Mouse (Mus musculus): ENCODE results near the gene Ybx2. TPM values are rescaled to one million over a fixed set of nuclear protein-coding genes. Genes with fewer than 3 reads are reported as not detected.
"Not testable (repeated sequence)": the region's sequence is repeated elsewhere in the genome, so short reads cannot be mapped to it uniquely, and the experiment has no call there.

Ybx2 gene
- polyA plus RNA-seq, 1 experiment from 2014 or later = 6.6 TPM

GRCm38 (mm10) chr11:69912716-69913530 is 22.7 kb upstream of the Ybx2 start:
- Histone ChIP-seq H3K4me1 (ENCODE audit: control insufficient read depth, insufficient read depth, low read length) (peaks cover 17% of the 10 kb centered on the region), H3K36me3 (ENCODE audit: control insufficient read depth, insufficient read depth, low read length) (peaks cover 73% of the 10 kb centered on the region), H3K4me3 (ENCODE audit: low read depth, low read length) (peak overlapping the region; percentile 87), H3K9ac (replicated peaks; ENCODE audit: low read depth, low read length) (no peak overlapping the region), H3K9me3 (ENCODE audit: control insufficient read depth, low read depth, low read length) (no peaks in the 10 kb centered on the region), H3K4me2 (replicated peaks; ENCODE audit: low read depth, low read length) (peak overlapping the region; percentile 97), H3K27ac (ENCODE audit: low read length) (no peak overlapping the region), H3K27me3 (ENCODE audit: control insufficient read depth, insufficient read depth, low read length) (no peaks in the 10 kb centered on the region)
- ATAC-seq (ENCODE audit: insufficient number of reproducible peaks, insufficient read depth, low FRiP score, low read depth) = no peak
- WGBS = 76% methylated on average over 15 of the region's 15 CpGs

GRCm38 (mm10) chr11:69913554-69914371 is 21.8 kb upstream of the Ybx2 start, which contains the start of gene Gps2:
TSS of gene Gps2 (plus strand) at chr11:69913888.
- Histone ChIP-seq H3K4me2 (replicated peaks; ENCODE audit: low read depth, low read length) (peak within 1 kb of the TSS; percentile 97), H3K27me3 (ENCODE audit: control insufficient read depth, insufficient read depth, low read length) (no peaks in the 10 kb centered on the region), H3K27ac (ENCODE audit: low read length) (peak within 1 kb of the TSS; percentile 77), H3K4me3 (ENCODE audit: low read depth, low read length) (peak within 1 kb of the TSS; percentile 87), H3K4me1 (ENCODE audit: control insufficient read depth, insufficient read depth, low read length) (peaks cover 17% of the 10 kb centered on the region), H3K36me3 (ENCODE audit: control insufficient read depth, insufficient read depth, low read length) (peaks cover 73% of the 10 kb centered on the region), H3K9me3 (ENCODE audit: control insufficient read depth, low read depth, low read length) (no peaks in the 10 kb centered on the region), H3K9ac (replicated peaks; ENCODE audit: low read depth, low read length) (peak within 1 kb of the TSS; percentile 77)
- WGBS = 2% methylated on average over 61 of the region's 61 CpGs
- peak; percentile 84 for ATAC-seq (ENCODE audit: insufficient number of reproducible peaks, insufficient read depth, low FRiP score, low read depth)

- 2% methylated on average over 17 of the region's 17 CpGs for WGBS
Measured at GRCm38 (mm10) chr11:69914372-69914764, 21.2 kb upstream of the Ybx2 start.

DNA sequence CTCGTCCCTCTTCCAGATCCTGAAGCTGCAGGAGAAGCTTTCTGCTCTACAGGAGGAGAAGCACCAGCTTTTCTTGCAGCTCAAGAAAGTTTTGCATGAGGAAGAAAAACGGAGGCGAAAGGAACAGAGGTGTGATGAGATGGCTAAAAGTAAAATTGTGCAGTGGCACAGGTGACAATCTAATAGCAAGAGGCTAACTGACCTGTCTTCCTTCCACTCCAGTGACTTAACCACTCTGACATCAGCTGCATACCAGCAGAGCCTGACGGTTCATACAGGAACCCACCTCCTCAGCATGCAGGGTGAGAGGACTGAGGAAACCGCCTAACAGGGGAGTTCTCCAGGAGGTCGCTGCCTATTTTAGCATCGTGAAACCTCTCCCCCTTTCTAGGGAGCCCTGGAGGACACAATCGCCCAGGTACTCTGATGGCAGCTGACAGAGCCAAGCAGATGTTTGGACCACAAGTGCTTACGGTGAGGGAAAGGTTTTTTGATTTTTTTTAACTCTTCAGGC is 20.6 kb upstream of the Ybx2 start:
- ATAC-seq (ENCODE audit: insufficient number of reproducible peaks, insufficient read depth, low FRiP score, low read depth) = no peak
- Histone ChIP-seq H3K9ac (replicated peaks; ENCODE audit: low read depth, low read length) (peak overlapping the region; percentile 77; the same call in 1 of the 2 replicates), H3K36me3 (ENCODE audit: control insufficient read depth, insufficient read depth, low read length) (peaks cover 66% of the 10 kb centered on the region), H3K4me1 (ENCODE audit: control insufficient read depth, insufficient read depth, low read length) (peaks cover 26% of the 10 kb centered on the region), H3K4me2 (replicated peaks; ENCODE audit: low read depth, low read length) (peak overlapping the region; percentile 97), H3K9me3 (ENCODE audit: control insufficient read depth, low read depth, low read length) (no peaks in the 10 kb centered on the region), H3K4me3 (ENCODE audit: low read depth, low read length) (peak overlapping the region; percentile 87), H3K27me3 (ENCODE audit: control insufficient read depth, insufficient read depth, low read length) (no peaks in the 10 kb centered on the region), H3K27ac (ENCODE audit: low read length) (no peak overlapping the region)
- WGBS = 35% methylated on average over 9 of the region's 9 CpGs

More at GRCm38 (mm10) chr11:69914372-69914764, 21.2 kb upstream of the Ybx2 start:
- Histone ChIP-seq H3K4me1 (ENCODE audit: control insufficient read depth, insufficient read depth, low read length) (peaks cover 23% of the 10 kb centered on the region), H3K9me3 (ENCODE audit: control insufficient read depth, low read depth, low read length) (no peaks in the 10 kb centered on the region), H3K36me3 (ENCODE audit: control insufficient read depth, insufficient read depth, low read length) (peaks cover 71% of the 10 kb centered on the region), H3K4me3 (ENCODE audit: low read depth, low read length) (peak overlapping the region; percentile 87), H3K4me2 (replicated peaks; ENCODE audit: low read depth, low read length) (peak overlapping the region; percentile 97), H3K27ac (ENCODE audit: low read length) (peak overlapping the region; percentile 77), H3K27me3 (ENCODE audit: control insufficient read depth, insufficient read depth, low read length) (no peaks in the 10 kb centered on the region), H3K9ac (replicated peaks; ENCODE audit: low read depth, low read length) (peak overlapping the region; percentile 77)
- ATAC-seq (ENCODE audit: insufficient number of reproducible peaks, insufficient read depth, low FRiP score, low read depth) = no peak

- Histone ChIP-seq H3K9ac (replicated peaks; ENCODE audit: low read depth, low read length) (no peak overlapping the region), H3K4me2 (replicated peaks; ENCODE audit: low read depth, low read length) (0 out of 2 replicates have a peak overlapping the region, but pooled peaks have one; percentile 97), H3K4me3 (ENCODE audit: low read depth, low read length) (no peak overlapping the region), H3K4me1 (ENCODE audit: control insufficient read depth, insufficient read depth, low read length) (peaks cover 26% of the 10 kb centered on the region), H3K36me3 (ENCODE audit: control insufficient read depth, insufficient read depth, low read length) (peaks cover 60% of the 10 kb centered on the region), H3K27ac (ENCODE audit: low read length) (no peak overlapping the region), H3K27me3 (ENCODE audit: control insufficient read depth, insufficient read depth, low read length) (no peaks in the 10 kb centered on the region), H3K9me3 (ENCODE audit: control insufficient read depth, low read depth, low read length) (no peaks in the 10 kb centered on the region)
- WGBS = 65% methylated on average over 5 of the region's 5 CpGs
- no peak for ATAC-seq (ENCODE audit: insufficient number of reproducible peaks, insufficient read depth, low FRiP score, low read depth)
Measured at GRCm38 (mm10) chr11:69915667-69916627, 19.6 kb upstream of the Ybx2 start.

DNA sequence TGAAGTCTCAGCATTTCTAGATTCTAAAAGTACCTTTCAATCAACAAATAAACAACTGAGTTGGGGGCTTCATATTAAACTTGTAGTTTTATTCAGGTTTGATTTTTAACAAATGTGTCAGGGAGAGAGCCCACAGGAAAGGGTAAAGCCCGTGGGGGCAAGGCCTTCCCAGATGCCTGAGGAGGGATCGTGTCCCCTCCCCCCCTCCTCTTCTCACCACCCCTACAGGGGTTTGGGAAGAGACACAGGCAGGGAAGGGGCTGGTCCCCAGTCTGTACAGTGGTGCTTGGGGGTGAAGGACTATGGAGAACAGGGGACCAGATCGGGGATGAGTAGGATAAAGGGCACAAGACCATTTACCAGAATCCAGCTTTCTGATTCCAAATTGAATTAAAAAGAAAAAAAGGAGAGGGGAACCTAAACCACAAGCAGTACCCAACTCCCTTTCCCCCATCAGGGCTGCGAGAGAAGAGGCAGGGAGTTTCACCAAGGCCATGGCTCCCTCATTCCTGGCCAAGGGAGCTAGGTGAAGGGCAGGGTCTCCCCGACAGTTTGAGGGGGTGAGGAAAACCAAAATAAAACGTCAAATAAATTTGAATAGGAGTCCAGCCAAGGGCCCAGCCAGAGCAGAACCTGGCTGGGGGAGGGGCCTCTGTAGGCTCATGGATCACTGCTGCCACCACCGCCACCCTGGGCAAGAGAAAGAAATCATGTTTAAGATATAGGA is 18.8 kb upstream of the Ybx2 start:
- not testable (repeated sequence) for H3K27ac ChIP-seq (ENCODE audit: low read length); H3K4me3 ChIP-seq (ENCODE audit: low read depth, low read length); H3K27me3 ChIP-seq (ENCODE audit: control insufficient read depth, insufficient read depth, low read length); ATAC-seq (ENCODE audit: insufficient number of reproducible peaks, insufficient read depth, low FRiP score, low read depth); H3K9me3 ChIP-seq (ENCODE audit: control insufficient read depth, low read depth, low read length); H3K4me2 ChIP-seq (replicated peaks; ENCODE audit: low read depth, low read length); H3K9ac ChIP-seq (replicated peaks; ENCODE audit: low read depth, low read length)
- peaks cover 51% of the 10 kb centered on the region for H3K36me3 ChIP-seq (ENCODE audit: control insufficient read depth, insufficient read depth, low read length)
- WGBS = 63% methylated on average over 7 of the region's 7 CpGs
- H3K4me1 ChIP-seq (ENCODE audit: control insufficient read depth, insufficient read depth, low read length) = peaks cover 26% of the 10 kb centered on the region

- peaks cover 44% of the 10 kb centered on the region for H3K36me3 ChIP-seq (ENCODE audit: control insufficient read depth, insufficient read depth, low read length)
- no peaks in the 10 kb centered on the region for H3K9me3 ChIP-seq (ENCODE audit: control insufficient read depth, low read depth, low read length)
- H3K4me2 ChIP-seq (replicated peaks; ENCODE audit: low read depth, low read length) = no peak overlapping the region
- no peak overlapping the region for H3K27ac ChIP-seq (ENCODE audit: low read length)
- H3K9ac ChIP-seq (replicated peaks; ENCODE audit: low read depth, low read length) = no peak overlapping the region
- no peak overlapping the region for H3K4me3 ChIP-seq (ENCODE audit: low read depth, low read length)
- H3K4me1 ChIP-seq (ENCODE audit: control insufficient read depth, insufficient read depth, low read length) = peaks cover 28% of the 10 kb centered on the region
- 82% methylated on average over 8 of the region's 8 CpGs for WGBS
- H3K27me3 ChIP-seq (ENCODE audit: control insufficient read depth, insufficient read depth, low read length) = no peaks in the 10 kb centered on the region
- ATAC-seq (ENCODE audit: insufficient number of reproducible peaks, insufficient read depth, low FRiP score, low read depth) = no peak
Measured at GRCm38 (mm10) chr11:69917379-69917948, 18.1 kb upstream of the Ybx2 start.

Measured in stomach, embryonic 14.5 days (tissue).